Mouse (Mus musculus) ES-E14 (cell line): Measurements from ENCODE around the gene Cbx2.

Experiments used
- CHD2 ChIP-seq: IDR thresholded peaks from 2 replicates; pipeline ENCODE4 v1.6.1; 2014; ENCODE audit warnings: mild to moderate bottlenecking, low read depth, low read length, inconsistent platforms
- HCFC1 ChIP-seq: IDR thresholded peaks from 2 replicates; pipeline ENCODE4 v1.6.1; 2012; ENCODE audit warnings: low read length, inconsistent platforms, borderline replicate concordance; ENCODE audit not compliant: insufficient read depth
- MAFK ChIP-seq: IDR thresholded peaks from 2 replicates; pipeline ENCODE4 v1.6.1; 2014; ENCODE audit warnings: mild to moderate bottlenecking, low read depth, low read length, inconsistent platforms; ENCODE audit not compliant: insufficient read depth
- ZC3H11A ChIP-seq: IDR thresholded peaks from 2 replicates; pipeline ENCODE4 v1.6.1; 2012; ENCODE audit warnings: low read depth, mild to moderate bottlenecking, inconsistent platforms, low read length, borderline replicate concordance
- ZNF384 ChIP-seq: IDR thresholded peaks from 2 replicates; pipeline ENCODE4 v1.6.1; 2012; ENCODE audit warnings: low read depth, low read length, inconsistent platforms

GRCm38 (mm10) chr11:118999361-118999804, 23.4 kb upstream of the Cbx2 start:
- no peak for TF ChIP-seq MAFK
- no peak for TF ChIP-seq ZNF384
- no peak for TF ChIP-seq CHD2
- TF ChIP-seq HCFC1 = no peak
- TF ChIP-seq ZC3H11A = no peak
